Mouse (Mus musculus): Measurements from ENCODE around the gene Mrpl2. TPM values are rescaled to one million over a fixed set of nuclear protein-coding genes. Genes with fewer than 3 reads are reported as not detected.

The Mrpl2 gene
- polyA plus RNA-seq, 1 experiment: 67.8 TPM

- DNase-seq (ENCODE audit: low read depth): no peak
These were observed 21.7 kb downstream of the Mrpl2 start for GRCm38 (mm10) chr17:46667712-46668111.

- no peak for DNase-seq (ENCODE audit: low read depth)
These were observed 23.9 kb downstream of the Mrpl2 start for GRCm38 (mm10) chr17:46669911-46670310.

GRCm38 (mm10) chr17:46673850-46674529, 28.0 kb downstream of the Mrpl2 start, which contains the start of gene Rrp36:
TSS of gene Rrp36 (minus strand) at chr17:46674352.
- DNase-seq (ENCODE audit: low read depth): peak; percentile 50

GRCm38 (mm10) chr17:46674530-46675283, 28.7 kb downstream of the Mrpl2 start:
- DNase-seq (ENCODE audit: low read depth): no peak

- DNase-seq (ENCODE audit: low read depth): no peak
These were observed 32.4 kb downstream of the Mrpl2 start, which contains the start of gene Mea1 for GRCm38 (mm10) chr17:46678416-46678815. TSS of gene Mea1 (plus strand) at chr17:46678793.

- DNase-seq (ENCODE audit: low read depth): no peak
These were observed 32.9 kb downstream of the Mrpl2 start for GRCm38 (mm10) chr17:46678911-46679310.

- no peak for DNase-seq (ENCODE audit: low read depth)
These were observed 34.1 kb downstream of the Mrpl2 start for GRCm38 (mm10) chr17:46679843-46680759.

GRCm38 (mm10) chr17:46680760-46681373, 34.8 kb downstream of the Mrpl2 start, which contains the start of gene Klhdc3:
TSS of gene Klhdc3 (minus strand) at chr17:46680914.
- DNase-seq (ENCODE audit: low read depth): peak; percentile 60

- no peak for DNase-seq (ENCODE audit: low read depth)
These were observed 35.6 kb downstream of the Mrpl2 start for GRCm38 (mm10) chr17:46681466-46682118.

- no peak for DNase-seq (ENCODE audit: low read depth)
These were observed 36.8 kb downstream of the Mrpl2 start for GRCm38 (mm10) chr17:46682654-46683389.

- no peak for DNase-seq (ENCODE audit: low read depth)
These were observed 39.9 kb downstream of the Mrpl2 start for GRCm38 (mm10) chr17:46685913-46686312.

- no peak for DNase-seq (ENCODE audit: low read depth)
These were observed 44.6 kb downstream of the Mrpl2 start for GRCm38 (mm10) chr17:46690665-46691064.

- no peak for DNase-seq (ENCODE audit: low read depth)
These were observed 45.4 kb downstream of the Mrpl2 start for GRCm38 (mm10) chr17:46691390-46691789.

- no peak for DNase-seq (ENCODE audit: low read depth)
These were observed 48.6 kb downstream of the Mrpl2 start for GRCm38 (mm10) chr17:46694517-46695063.

GRCm38 (mm10) chr17:46698515-46698914, 52.5 kb downstream of the Mrpl2 start:
- DNase-seq (ENCODE audit: low read depth): no peak

GRCm38 (mm10) chr17:46699245-46699644, 53.2 kb downstream of the Mrpl2 start:
- no peak for DNase-seq (ENCODE audit: low read depth)

Measured in gonadal fat pad, adult 2 months (tissue).